Mouse (Mus musculus) left cerebral cortex, postnatal 14 days (tissue): ENCODE results near the gene Catsperz. TPM values are rescaled to one million over a fixed set of nuclear protein-coding genes. Genes with fewer than 3 reads are reported as not detected.

Source experiments
- DNase-seq, 2 experiments: peaks; one replicate each; pipeline ENCODE4 v3.0.0; 2021 to 2022; ENCODE audit warnings: low spot score in 2 of 2, mixed read lengths in 1 of 2
- intact Hi-C: fragments of 180-260 bp; cut with DNase I; formaldehyde crosslinking; loops from one replicate; pipeline ENCODE4 v1.15.1; 2025
- microRNA-seq, 2 experiments: library from miRNA; unstranded; fragments of <30 nt; microRNA quantifications; one replicate each; pipeline ENCODE4 v1.2.0; 2022
- total RNA-seq, 2 experiments: library from RNA; stranded (reverse); gene quantifications; 2 replicates each; pipeline ENCODE4 v1.2.3; 2021

The Catsperz gene
- total RNA-seq, 2 experiments from 2014 or later: 23.0 to 28.8 TPM

GRCm38 (mm10) chr19:6875834-6876233 lies 49.3 kb downstream of the Catsperz start:
- DNase-seq: no peak
- intact Hi-C loops: no loop called here

GRCm38 (mm10) chr19:6874257-6874656 lies 50.9 kb downstream of the Catsperz start:
- intact Hi-C loops: no loop called here
- no peak for DNase-seq

DNA sequence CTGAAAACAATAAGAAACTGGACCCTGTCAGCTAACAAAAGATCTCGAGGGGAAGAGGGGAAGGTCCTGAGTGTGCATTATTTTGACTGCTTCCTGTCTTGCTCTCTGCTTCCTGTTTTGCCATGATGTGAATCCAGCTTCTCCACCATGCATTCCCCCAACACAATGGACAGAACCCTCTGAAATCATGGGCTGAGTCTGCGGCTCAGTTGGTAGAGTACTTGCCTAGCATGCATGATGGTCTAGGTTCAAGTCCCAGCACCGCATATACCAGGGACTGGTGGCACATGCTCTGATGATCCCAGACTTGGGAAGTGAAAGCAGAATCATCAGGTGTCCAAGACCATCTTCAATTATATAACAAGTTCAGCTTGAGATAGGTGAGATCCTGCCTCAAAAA lies 52.5 kb downstream of the Catsperz start:
- no peak for DNase-seq
- intact Hi-C loops: no loop called here

Small RNA genes lying within 50 kb of the gene (microRNA-seq; reads per million reads assigned to microRNA genes)
- gene Mir6990: 7.7 to 9.4 reads per million in 2 experiments

Other genes starting within 250 kb of the Catsperz start
- gene Rps6ka4, start 84.7 kb downstream of the Catsperz start, total RNA-seq: 10 to 100 TPM; 30.4 to 32.8 TPM
- 1 to 10 TPM; 2.6 to 3.4 TPM for gene Ccdc88b, start 67.2 kb downstream of the Catsperz start, total RNA-seq
- gene Trmt112, start 15.7 kb downstream of the Catsperz start, total RNA-seq: 10 to 100 TPM; 34.4 to 36.5 TPM
- gene Prdx5, start 15.3 kb downstream of the Catsperz start, total RNA-seq: 100 to 1,000 TPM; 354 to 355 TPM
- gene Esrra, start 3.6 kb downstream of the Catsperz start, total RNA-seq: 10 to 100 TPM; 56.0 to 60.9 TPM
- gene Kcnk4, start 9.1 kb upstream of the Catsperz start, total RNA-seq: 10 to 100 TPM; 44.9 to 50.4 TPM
- gene Bad, start 16.5 kb upstream of the Catsperz start, total RNA-seq: 10 to 100 TPM; 35.2 to 36.0 TPM
- gene Gpr137, start 17.1 kb upstream of the Catsperz start, total RNA-seq: 10 to 100 TPM; 91.5 to 92.3 TPM
- 10 to 100 TPM; 55.4 to 71.5 TPM for gene Ppp1r14b, start 49.6 kb upstream of the Catsperz start, total RNA-seq
- 10 to 100 TPM; 13.4 to 13.6 TPM for gene Plcb3, start 51.1 kb upstream of the Catsperz start, total RNA-seq
- 10 to 100 TPM; 69.4 to 78.8 TPM for gene Fkbp2, start 55.1 kb upstream of the Catsperz start, total RNA-seq
- gene Vegfb, start 62.3 kb upstream of the Catsperz start, total RNA-seq: 10 to 100 TPM; 64.3 to 75.4 TPM
- gene Dnajc4, start 67.2 kb upstream of the Catsperz start, total RNA-seq: 10 to 100 TPM; 21.1 to 21.2 TPM
- 10 to 100 TPM in 1 of 2 experiments, 1 to 10 TPM in 1; 8.7 to 10.1 TPM for gene Nudt22, start 70.7 kb upstream of the Catsperz start, total RNA-seq
- 10 to 100 TPM; 19.1 to 20.7 TPM for gene Trpt1, start 70.8 kb upstream of the Catsperz start, total RNA-seq
- 1 to 10 TPM; 4.5 to 4.6 TPM for gene Fermt3, start 94.1 kb upstream of the Catsperz start, total RNA-seq
- 100 to 1,000 TPM; 155 to 165 TPM for gene Stip1, start 114.6 kb upstream of the Catsperz start, total RNA-seq
- 10 to 100 TPM in 1 of 2 experiments, 1 to 10 TPM in 1; 8.4 to 11.3 TPM for gene Macrod1, start 131.4 kb upstream of the Catsperz start, total RNA-seq
- 10 to 100 TPM; 33.0 to 35.2 TPM for gene Flrt1, start 180.3 kb upstream of the Catsperz start, total RNA-seq